Mouse (Mus musculus) intestine, embryonic 16.5 days (tissue): ENCODE measurements around the gene Gm27029. TPM values are rescaled to one million over a fixed set of nuclear protein-coding genes. Genes with fewer than 3 reads are reported as not detected.

Experiments
- ATAC-seq: fragments of 200-750 bp; cut with Nextera tagmentation; 2 replicates; pipeline ENCODE4 v1.8.0; 2017; ENCODE audit warnings: moderate TSS enrichment, moderate library complexity
- H3K27ac ChIP-seq: fragments of 300-500 bp; sonication (generic); 2 replicates; pipeline ENCODE4 v1.5.1; 2014; ENCODE audit warnings: mild to moderate bottlenecking, low read length
- H3K27me3 ChIP-seq: fragments of 300-500 bp; sonication (generic); replicated peaks from 2 replicates; pipeline ENCODE4 v1.6.1; 2014; ENCODE audit warnings: low read length, control low read depth, mixed read lengths; ENCODE audit not compliant: control insufficient read depth, insufficient read depth
- H3K36me3 ChIP-seq: fragments of 300-500 bp; sonication (generic); 2 replicates; pipeline ENCODE4 v1.6.1; 2014; ENCODE audit warnings: low read length, control low read depth; ENCODE audit not compliant: control insufficient read depth, insufficient read depth
- H3K4me1 ChIP-seq: fragments of 300-500 bp; sonication (generic); 2 replicates; pipeline ENCODE4 v1.6.1; 2014; ENCODE audit warnings: low read length, control low read depth, mixed read lengths; ENCODE audit not compliant: control insufficient read depth, insufficient read depth
- H3K4me2 ChIP-seq: fragments of 300-500 bp; sonication (generic); 2 replicates; pipeline ENCODE4 v1.6.1; 2014; ENCODE audit warnings: low read depth, low read length, control low read depth
- H3K4me3 ChIP-seq: fragments of 300-500 bp; sonication (generic); 2 replicates; pipeline ENCODE4 v1.5.1; 2014; ENCODE audit warnings: mild to moderate bottlenecking, low read length
- H3K9ac ChIP-seq: fragments of 300-500 bp; sonication (generic); 2 replicates; pipeline ENCODE4 v1.6.1; 2014; ENCODE audit warnings: low read depth, low read length
- H3K9me3 ChIP-seq: fragments of 300-500 bp; sonication (generic); 2 replicates; pipeline ENCODE4 v1.6.1; 2016; ENCODE audit warnings: low read length, control low read depth; ENCODE audit not compliant: control insufficient read depth
- WGBS: fragments of 180-500 bp; shearing (Covaris S2); extraction: QIAGEN DNeasy Blood & Tissue Kit; methylation state at CpG from one replicate; pipeline ENCODE4 v1.1.7; 2014; 5-methylcytosine and 5-hydroxymethylcytosine counted together
- polyA plus RNA-seq: library from polyadenylated mRNA; unstranded; fragments of >200 nt; fragmentation: Nextera tagmentation; extraction: Ambion mirVana; gene quantifications from 2 replicates; pipeline ENCODE4 v1.2.1, GENCODE M21; 2015

Gm27029 gene
- polyA plus RNA-seq, 1 experiment from 2014 or later, result 10.1 TPM

- H3K9ac ChIP-seq, result no peak overlapping the region
- no peak overlapping the region for H3K4me3 ChIP-seq
- no peak overlapping the region for H3K4me2 ChIP-seq
- no peaks in the 10 kb centered on the region for H3K4me1 ChIP-seq
- ATAC-seq, result no peak
- no peak overlapping the region for H3K27ac ChIP-seq
- no peaks in the 10 kb centered on the region for H3K9me3 ChIP-seq
- 75% methylated on average over 4 of the region's 4 CpGs for WGBS
- H3K36me3 ChIP-seq, result peaks cover 7% of the 10 kb centered on the region
- no peaks in the 10 kb centered on the region for H3K27me3 ChIP-seq
Observed at GRCm38 (mm10) chr11:101435831-101436230, 11.2 kb upstream of the Gm27029 start.

DNA sequence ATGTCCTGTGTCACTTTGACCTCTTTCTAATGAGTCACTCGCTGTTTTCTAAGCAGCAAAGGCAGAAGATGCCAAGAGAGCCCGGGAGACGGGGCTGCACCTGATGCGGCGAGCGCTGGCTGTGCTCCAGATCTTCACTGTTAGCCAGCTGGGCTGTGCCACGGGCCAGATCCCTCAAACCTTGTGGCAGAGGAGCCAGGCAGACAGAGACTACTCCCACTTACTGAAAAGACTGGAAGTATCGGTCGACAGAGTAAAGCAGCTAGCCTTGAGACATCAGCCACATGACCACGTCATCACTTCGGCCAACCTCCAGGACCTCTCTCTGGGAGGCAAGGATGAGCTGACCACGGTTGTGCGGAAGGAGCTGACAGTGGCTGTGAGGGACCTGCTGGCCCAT lies 8.8 kb upstream of the Gm27029 start:
- Histone ChIP-seq H3K4me1 (no peaks in the 10 kb centered on the region), H3K9ac (no peak overlapping the region), H3K27me3 (no peaks in the 10 kb centered on the region), H3K4me2 (no peak overlapping the region), H3K9me3 (no peaks in the 10 kb centered on the region), H3K36me3 (peaks cover 12% of the 10 kb centered on the region), H3K4me3 (no peak overlapping the region), H3K27ac (no peak overlapping the region)
- ATAC-seq, result no peak
- WGBS, result 90% methylated on average over 13 of the region's 13 CpGs

DNA sequence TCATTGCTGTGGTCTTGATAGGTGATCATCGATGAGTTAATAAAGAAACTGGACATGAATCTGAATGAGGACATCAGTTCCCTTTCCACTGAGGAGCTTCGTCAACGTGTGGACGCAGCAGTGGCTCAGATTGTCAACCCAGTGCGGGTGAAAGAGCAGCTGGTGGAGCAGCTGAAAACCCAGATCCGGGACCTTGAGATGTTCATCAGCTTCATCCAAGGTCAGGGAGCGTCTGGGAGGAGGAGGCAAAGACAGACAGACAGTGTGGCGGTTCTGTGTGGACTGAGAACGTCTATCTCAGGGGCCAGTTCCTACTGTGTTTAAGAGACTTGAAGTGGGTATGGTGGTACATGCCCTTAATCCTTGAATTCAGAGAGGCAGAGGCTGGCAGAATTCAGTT lies 6.7 kb upstream of the Gm27029 start:
- no peaks in the 10 kb centered on the region for H3K27me3 ChIP-seq
- H3K9me3 ChIP-seq, result no peaks in the 10 kb centered on the region
- peaks cover 7% of the 10 kb centered on the region for H3K4me1 ChIP-seq
- H3K4me2 ChIP-seq, result no peak overlapping the region
- no peak for ATAC-seq
- H3K9ac ChIP-seq, result no peak overlapping the region
- WGBS, result 91% methylated on average over 9 of the region's 9 CpGs
- no peak overlapping the region for H3K4me3 ChIP-seq
- no peak overlapping the region for H3K27ac ChIP-seq
- H3K36me3 ChIP-seq, result peaks cover 12% of the 10 kb centered on the region

DNA sequence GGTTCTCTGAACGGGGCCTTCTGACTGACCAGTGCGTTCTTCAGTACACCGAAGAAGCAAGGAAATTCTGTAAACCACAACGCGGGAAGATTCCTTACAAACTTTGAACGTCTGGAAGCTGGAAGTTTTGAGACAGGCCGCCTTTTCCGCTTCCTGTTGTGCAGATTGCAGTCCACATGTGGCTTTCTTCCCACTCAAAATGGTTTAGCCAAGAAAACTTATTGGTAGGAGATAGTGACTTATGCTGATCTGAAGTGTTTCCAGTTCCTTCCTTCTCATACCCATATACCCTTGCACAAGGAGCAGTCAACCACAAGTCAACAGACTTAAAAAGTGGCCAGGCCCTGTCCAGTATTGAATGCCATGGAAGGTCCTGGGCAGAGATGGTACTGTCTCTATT lies 1.6 kb upstream of the Gm27029 start:
- Histone ChIP-seq H3K27ac (no peak overlapping the region), H3K36me3 (peaks cover 5% of the 10 kb centered on the region; the same call in 1 of the 2 replicates), H3K27me3 (no peaks in the 10 kb centered on the region), H3K9me3 (no peaks in the 10 kb centered on the region), H3K4me3 (peak overlapping the region; percentile 97), H3K4me2 (peak overlapping the region; percentile 88), H3K9ac (peak overlapping the region; percentile 94), H3K4me1 (peaks cover 19% of the 10 kb centered on the region)
- no peak for ATAC-seq
- WGBS, result 50% methylated on average over 8 of the region's 8 CpGs

- under 1% methylated on average over 81 of the region's 81 CpGs for WGBS
- Histone ChIP-seq H3K9ac (peak within 1 kb of the TSS; percentile 94), H3K27me3 (no peaks in the 10 kb centered on the region), H3K4me2 (peak within 1 kb of the TSS; percentile 88), H3K27ac (peak within 1 kb of the TSS; percentile 92), H3K36me3 (peaks cover under 1% of the 10 kb centered on the region; the same call in 1 of the 2 replicates), H3K4me1 (peaks cover 19% of the 10 kb centered on the region), H3K9me3 (no peaks in the 10 kb centered on the region), H3K4me3 (peak within 1 kb of the TSS; percentile 97)
- peak; percentile 95 for ATAC-seq
Observed at GRCm38 (mm10) chr11:101424925-101425813, 573 bp upstream of the Gm27029 start, which contains the start of the genes Rundc1 and Ptges3l. Rundc1 (plus strand) TSS chr11:101425085. Ptges3l (minus strand) TSS chr11:101425333.

- no peak for ATAC-seq
- Histone ChIP-seq H3K9me3 (no peaks in the 10 kb centered on the region), H3K4me1 (peaks cover 13% of the 10 kb centered on the region), H3K9ac (no peak overlapping the region), H3K27me3 (no peaks in the 10 kb centered on the region), H3K36me3 (no peaks in the 10 kb centered on the region), H3K4me3 (no peak overlapping the region), H3K4me2 (no peak overlapping the region), H3K27ac (no peak overlapping the region)
- WGBS, result 88% methylated on average over 5 of the region's 5 CpGs
Observed at GRCm38 (mm10) chr11:101420148-101420547, 4.4 kb downstream of the Gm27029 start.

DNA sequence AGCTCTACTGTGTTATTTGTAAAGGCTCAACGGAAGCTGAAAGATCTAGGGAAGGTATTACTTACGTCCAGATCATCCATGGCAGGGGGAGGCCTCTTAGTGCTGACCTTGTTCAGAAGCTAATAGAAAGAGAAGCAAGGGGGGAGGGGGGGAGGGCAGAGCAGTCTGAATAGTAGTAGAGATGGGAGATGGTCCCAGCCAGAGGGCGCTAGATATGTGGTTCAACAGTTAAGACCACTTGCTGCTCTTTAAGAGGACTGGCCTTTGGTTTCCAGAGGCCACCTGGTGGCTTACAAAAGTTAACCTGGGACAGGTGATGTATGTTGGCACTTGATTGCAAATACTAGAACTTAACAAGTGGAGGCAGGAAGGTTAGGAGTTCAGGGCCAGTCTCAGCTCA lies 5.0 kb downstream of the Gm27029 start:
- ATAC-seq, result no peak
- no peak overlapping the region for H3K27ac ChIP-seq
- H3K9ac ChIP-seq, result no peak overlapping the region
- H3K36me3 ChIP-seq, result no peaks in the 10 kb centered on the region
- H3K4me1 ChIP-seq, result peaks cover 13% of the 10 kb centered on the region
- H3K27me3 ChIP-seq, result no peaks in the 10 kb centered on the region
- 30% methylated on average over 3 of the region's 3 CpGs for WGBS
- H3K9me3 ChIP-seq, result no peaks in the 10 kb centered on the region
- H3K4me3 ChIP-seq, result no peak overlapping the region
- H3K4me2 ChIP-seq, result no peak overlapping the region

- Histone ChIP-seq H3K27me3 (no peaks in the 10 kb centered on the region), H3K27ac (no peak overlapping the region), H3K4me1 (peaks cover 10% of the 10 kb centered on the region), H3K36me3 (no peaks in the 10 kb centered on the region), H3K9me3 (no peaks in the 10 kb centered on the region), H3K9ac (no peak overlapping the region), H3K4me2 (no peak overlapping the region), H3K4me3 (no peak overlapping the region)
- ATAC-seq, result no peak
- WGBS, result 56% methylated on average over 6 of the region's 6 CpGs
Observed at GRCm38 (mm10) chr11:101418991-101419390, 5.6 kb downstream of the Gm27029 start.

DNA sequence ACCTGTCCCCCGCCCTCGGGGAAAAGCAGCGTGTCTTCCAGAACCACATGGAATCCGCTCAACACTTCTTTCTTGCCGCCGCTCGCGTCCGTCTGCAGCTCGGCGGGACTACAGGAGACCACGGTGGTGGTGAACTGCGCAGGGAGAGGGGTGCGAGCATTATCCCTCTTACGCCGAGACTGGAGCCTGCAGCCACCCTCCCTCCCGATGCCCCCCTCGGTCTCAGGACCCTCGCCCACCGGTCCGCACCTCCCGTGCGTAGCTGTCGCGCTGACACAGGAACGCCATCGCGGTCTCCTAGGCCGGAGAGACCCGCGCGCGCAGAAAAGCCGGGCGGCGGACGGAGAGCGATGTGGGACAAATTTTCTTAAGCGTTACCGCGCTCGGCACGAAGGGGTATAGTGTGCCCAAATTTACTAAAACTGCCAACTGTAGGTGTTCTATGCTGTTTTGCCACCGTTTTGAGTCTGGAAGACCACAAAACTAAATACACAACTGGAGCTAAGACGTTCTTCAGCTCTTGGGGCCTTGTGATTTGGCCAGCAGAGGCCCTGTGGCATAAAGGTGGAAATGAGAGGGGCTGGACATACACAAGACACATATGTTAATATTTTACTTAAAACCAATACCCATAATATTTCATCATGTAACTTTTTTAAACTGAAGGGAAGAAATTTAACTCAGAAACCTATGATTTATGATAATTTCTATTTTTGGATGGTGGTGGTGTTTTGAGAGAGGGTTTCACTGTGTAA lies 7.3 kb downstream of the Gm27029 start, which contains the start of gene Aarsd1:
Gene Aarsd1 (minus strand): TSS at position 515 of the 755 bp plus-strand sequence.
- Histone ChIP-seq H3K9me3 (no peaks in the 10 kb centered on the region), H3K9ac (peak within 1 kb of the TSS; percentile 85), H3K27me3 (no peaks in the 10 kb centered on the region), H3K4me3 (peak within 1 kb of the TSS; percentile 80), H3K27ac (peak within 1 kb of the TSS; percentile 47), H3K4me1 (peaks cover 5% of the 10 kb centered on the region; the same call in 1 of the 2 replicates), H3K36me3 (peaks cover 4% of the 10 kb centered on the region), H3K4me2 (peak within 1 kb of the TSS; percentile 66)
- ATAC-seq, result peak; percentile 78
- WGBS, result under 1% methylated on average over 42 of the region's 45 CpGs
